Mouse (Mus musculus) liver, adult 2 months (tissue): ENCODE data around the gene Artn.

Experiments
- CTCF ChIP-seq: fragments of 200-500 bp; IDR thresholded peaks from 2 replicates; pipeline ENCODE4 v1.5.1; 2011; ENCODE audit warnings: low read depth, low read length, control low read depth
- POLR2A ChIP-seq: fragments of 200-500 bp; IDR thresholded peaks from 2 replicates; pipeline ENCODE4 v1.6.1; 2011; ENCODE audit warnings: low read length, control low read depth; ENCODE audit not compliant: insufficient read depth; ENCODE audit errors: extremely low read depth

GRCm38 (mm10) chr4:117891738-117892161, 37.8 kb downstream of the Artn start, which contains the start of gene Dph2:
- no peak for TF ChIP-seq CTCF
- TF ChIP-seq POLR2A, result no peak
